Mouse (Mus musculus): Measurements from ENCODE around the gene Egfl7.

DNA sequence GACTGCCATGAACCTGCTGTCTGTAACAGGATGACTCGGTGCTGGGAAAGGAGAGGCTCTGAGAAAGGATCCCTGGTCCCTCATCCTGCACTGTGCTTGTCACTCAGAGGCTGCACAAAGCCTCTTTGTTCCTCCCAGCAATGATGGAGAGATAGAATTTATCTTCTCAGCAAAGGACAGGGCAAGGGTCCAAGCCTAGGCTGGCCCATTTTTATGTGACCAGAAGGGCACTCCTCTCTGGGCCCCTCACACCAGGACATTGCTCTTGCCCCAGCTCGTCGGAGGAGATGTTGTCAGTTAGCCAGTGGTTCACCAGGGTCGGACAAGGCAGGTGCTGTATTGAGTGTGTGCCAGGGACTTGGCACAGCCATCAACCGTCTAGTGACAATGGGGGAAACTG lies 46.6 kb upstream of the Egfl7 start:
- TF ChIP-seq POLR2A (IDR thresholded peaks at IDR 0.05; ENCODE audit: insufficient read depth, low read depth, low read length) (no peak), EP300 (IDR thresholded peaks at IDR 0.05; ENCODE audit: insufficient read depth, low read depth, low read length) (no peak)
